Mouse (Mus musculus) testis, postnatal 10 days (tissue): ENCODE results near the gene Rab5if.
"Not testable (repeated sequence)": the region's sequence is repeated elsewhere in the genome, so short reads cannot be mapped to it uniquely, and the experiment has no call there.

Source experiments
- DNase-seq: peaks from one replicate; pipeline ENCODE4 v3.0.0; 2021; ENCODE audit warnings: low spot score

Rab5if gene

DNA sequence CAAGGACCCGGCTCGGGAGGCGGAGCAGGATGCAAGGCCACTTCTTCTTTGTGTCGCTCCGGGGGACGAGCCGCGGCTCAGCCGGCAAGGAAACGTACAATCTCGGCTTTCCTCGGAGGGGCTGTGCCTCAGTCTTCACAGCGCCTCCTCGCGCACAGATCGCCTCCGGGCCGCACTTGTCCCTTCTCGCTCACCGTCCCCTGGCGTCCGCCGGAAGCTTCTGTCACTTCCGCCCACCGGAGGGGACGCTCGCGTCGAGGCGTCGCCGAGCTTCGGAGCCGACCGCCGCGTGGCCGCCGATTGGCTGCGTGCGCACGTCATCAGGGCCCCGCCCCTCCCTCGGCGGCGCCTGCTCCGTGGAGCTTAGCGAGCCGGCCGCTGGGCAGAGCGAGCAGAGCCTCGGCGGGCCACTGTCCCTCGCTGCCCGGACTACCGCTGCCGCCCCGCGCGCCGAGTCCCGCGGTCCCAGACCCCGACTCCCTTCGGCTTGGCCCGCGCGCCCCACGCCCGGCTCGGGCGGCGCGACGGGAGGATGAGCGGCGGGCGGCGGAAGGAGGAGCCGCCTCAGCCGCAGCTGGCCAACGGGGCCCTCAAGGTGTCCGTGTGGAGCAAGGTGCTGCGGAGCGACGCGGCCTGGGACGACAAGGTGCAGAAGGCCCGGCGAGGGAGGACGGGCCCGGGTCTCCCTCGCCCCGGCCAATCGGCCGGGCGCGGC is at the start of gene Rab5if:
Rab5if (plus strand) TSS at position 357 of the 715 bp plus-strand sequence.
- peak; percentile 98 for DNase-seq

DNA sequence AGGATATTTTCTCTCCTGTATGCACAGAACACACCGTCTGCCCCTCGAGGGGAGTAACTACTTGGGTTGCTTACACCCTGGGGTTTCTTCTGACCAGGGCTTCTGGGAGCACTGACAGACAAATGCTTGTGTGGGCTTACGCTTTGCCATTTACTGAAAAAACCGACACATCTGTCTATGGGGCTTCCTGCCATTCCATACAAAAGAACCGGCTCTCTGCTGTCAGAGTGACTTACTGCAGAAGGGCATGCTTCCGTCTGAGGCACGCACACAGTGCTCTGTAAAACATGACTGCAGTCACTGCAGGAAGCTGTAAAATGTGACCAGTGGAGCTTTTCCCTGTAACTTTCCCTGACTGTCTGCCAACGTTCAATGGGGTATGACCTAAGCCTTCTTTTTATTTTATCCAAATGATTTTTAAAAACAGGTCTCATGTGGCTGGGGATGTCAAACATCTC is 48.6 kb upstream of the Rab5if start:
- DNase-seq = peak; percentile 35

DNA sequence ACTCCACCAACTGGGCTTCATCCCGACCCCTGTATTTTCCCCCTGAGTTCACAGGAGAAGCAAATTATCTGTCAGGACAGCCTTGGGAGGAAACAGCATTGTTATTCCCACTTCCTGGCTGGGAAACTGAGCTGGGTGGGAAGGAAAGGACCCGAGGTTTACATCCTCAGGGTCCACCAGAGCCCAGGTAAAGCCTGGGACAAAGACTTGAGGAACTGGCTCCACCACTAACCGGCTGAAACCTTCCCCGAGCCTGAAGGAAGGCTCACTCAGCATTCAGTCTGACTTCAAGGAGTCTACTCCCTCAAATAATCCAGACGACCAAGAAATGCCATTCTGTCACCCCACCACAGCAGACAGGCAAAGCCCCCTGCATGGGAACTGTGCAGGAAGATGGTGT is 48.0 kb upstream of the Rab5if start:
- DNase-seq = peak; percentile 32

DNA sequence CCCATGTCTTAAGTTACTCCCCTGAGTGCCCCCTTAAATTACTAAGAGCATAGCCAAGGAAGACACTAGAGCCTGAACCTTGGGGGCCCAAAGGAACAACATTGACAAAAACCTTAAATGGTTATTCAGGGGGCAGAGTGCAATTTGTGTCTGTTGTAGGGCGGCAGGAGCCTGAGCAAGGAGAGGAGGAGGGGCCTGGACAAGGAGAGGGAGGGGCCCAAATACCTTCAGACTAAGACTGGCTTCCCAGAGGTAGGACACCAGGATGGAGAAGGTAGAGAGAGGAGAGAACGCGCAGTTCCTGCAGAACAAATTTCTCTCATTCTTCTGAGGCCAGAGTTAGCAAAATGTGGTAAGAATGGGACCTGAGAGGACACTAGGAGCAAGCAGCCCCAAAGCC is 47.5 kb upstream of the Rab5if start:
- DNase-seq = peak; percentile 28

DNA sequence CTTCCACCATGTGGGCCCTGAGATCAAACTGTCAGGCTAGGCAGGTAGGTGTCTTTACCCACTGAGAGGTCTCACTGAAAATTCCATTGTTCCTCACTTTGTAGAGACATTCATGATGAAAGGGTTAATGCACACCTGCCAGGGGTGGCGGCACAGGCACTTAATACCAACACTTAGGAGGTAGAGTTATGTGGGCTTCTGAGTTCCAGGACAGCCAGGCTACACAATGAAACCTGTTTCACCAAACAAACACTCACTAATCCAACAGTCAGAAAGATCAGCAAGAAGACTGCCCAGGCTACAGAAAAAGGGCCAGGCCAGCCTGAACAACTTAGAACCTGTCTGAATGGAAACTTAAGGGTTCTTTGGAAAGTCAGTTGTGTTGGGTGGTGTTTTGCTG is 46.8 kb upstream of the Rab5if start:
- no peak for DNase-seq

DNA sequence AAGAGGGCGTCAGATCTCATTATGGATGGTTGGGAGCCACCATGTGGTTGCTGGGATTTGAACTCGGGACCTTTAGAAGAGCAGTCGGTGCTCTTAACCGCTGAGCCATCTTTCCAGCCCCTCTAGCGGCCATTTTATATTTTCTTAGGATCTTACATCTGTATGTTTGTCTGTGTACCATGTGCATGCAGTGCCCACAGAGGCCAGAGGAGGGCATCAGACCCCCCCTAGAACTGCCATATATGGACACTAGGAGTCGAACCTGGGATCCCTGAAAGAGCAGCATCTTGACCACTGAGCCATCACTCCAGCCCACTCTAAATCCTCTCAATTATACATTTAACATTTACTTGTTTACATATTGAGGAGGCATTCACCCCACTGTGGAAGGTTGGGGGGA is 37.8 kb upstream of the Rab5if start:
- DNase-seq = not testable (repeated sequence)

DNA sequence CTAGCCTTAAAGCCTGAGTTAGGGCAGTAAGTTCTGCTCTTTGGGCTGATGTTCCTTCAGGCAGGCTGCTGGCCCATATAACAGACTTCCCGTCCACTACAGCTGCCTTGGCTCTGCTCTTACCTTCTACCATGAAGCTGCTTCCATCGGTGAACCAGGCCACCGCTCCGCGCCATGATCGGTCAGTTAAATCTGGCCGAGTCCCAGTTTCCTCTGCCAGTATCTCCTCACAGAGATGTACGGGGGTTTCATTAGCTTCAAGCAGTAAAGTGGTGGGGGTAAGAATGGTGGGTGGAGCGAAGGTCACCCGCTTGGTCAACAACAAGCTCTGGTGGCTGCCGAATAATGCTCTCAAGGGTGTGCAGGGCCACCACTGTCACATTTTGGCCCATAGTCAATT is 28.6 kb upstream of the Rab5if start:
- DNase-seq = no peak

DNA sequence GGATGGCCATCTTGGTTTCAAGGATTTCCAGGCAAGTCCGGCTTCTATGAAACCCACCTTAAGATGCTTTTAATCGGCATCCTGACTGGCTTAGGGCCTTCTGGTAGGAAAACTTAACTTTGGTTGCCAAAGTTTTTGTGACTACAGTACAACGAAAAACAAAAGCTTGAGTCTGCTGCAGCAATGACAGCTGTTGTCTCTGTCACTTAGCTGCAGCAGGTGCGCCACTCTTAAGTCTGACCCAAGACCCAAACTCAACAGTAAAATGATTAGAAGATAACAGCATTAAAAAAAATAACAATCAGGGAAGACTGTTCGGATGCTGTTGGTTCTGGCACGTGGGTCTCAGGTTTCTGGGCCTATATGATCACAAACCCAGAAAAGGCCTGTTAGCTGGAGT is 24.1 kb upstream of the Rab5if start:
- DNase-seq = no peak

DNA sequence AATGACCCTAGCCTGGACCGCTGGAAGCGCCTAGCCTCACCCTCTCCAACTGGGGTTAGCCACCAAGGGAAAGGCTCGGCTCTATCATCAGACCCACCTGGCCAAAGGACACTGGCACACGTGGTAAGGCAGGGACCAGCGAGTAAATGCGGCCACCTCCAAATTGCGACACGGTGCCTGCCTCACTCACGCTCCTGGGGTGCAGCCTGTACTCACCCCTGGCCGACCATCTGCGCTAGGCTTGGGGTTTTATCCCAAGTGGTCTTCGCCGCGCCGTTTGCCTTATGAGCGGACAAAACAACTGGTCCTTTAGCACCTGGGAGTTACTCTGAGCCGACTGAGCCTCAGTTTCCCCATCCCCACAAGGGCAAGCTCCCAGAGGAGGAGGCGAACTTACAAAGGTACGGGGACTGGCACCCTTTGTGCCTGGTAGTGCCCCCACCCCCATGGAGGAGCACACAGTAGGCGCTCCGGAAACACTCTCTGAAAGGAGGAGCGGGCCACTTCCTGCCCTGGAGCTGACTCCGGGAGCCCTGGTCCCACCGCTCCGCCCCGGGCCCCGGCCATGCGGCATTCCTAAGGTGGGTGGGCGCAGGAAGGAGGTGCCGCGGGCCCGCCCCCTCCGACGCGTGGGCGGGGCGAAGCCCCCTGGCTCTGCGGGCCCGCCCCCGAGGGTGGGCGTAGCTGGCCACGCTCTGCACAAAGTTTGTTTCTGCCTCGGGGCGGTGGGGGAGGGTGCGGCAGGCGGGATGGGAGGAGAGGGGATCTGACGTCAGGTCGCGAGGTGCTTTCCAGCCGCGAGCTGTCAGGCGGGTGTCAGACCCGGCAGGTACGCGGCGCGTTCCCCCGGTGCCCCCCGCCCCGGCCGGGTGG is 23.4 kb upstream of the Rab5if start, which contains the start of gene Tgif2:
Tgif2 (plus strand) TSS at position 689 of the 873 bp plus-strand sequence.
- DNase-seq = peak; percentile 93

DNA sequence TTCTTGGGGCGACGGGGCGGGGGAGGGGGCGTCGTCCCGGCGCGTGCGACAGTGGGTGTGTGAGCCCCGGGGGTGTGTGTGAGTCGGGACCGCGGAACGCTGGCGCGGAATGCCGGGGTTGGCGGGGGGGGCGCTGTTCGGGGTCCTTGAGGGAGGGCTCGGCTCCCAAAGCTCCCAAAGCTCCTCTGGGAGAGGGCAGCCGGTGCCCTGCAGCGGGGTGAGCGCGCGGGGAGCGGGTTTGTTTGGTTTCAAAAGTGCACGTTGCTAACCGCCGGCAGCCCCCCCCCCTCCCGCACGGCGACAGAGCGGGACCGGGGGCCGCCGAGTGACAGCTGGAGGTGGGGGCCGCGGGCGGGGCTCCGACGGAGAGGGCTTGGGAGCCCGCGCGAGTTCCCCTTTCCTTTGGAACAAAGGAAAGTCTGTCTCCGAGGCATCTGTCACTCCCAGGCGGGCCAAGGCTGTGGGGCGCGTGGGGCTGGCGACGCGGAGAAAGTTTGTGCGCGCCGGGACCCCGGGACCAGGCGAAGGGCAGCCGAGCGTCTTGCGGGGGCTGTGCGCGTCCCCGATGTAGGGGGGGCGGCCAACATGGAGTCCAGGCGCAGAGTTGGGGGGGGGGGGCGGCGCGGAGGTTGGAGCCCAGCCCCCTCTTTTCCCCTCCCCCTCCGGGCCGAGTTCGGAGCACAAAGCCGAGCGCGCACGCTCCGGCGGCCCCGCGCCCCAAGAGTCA is 22.5 kb upstream of the Rab5if start:
- peak; percentile 79 for DNase-seq

DNA sequence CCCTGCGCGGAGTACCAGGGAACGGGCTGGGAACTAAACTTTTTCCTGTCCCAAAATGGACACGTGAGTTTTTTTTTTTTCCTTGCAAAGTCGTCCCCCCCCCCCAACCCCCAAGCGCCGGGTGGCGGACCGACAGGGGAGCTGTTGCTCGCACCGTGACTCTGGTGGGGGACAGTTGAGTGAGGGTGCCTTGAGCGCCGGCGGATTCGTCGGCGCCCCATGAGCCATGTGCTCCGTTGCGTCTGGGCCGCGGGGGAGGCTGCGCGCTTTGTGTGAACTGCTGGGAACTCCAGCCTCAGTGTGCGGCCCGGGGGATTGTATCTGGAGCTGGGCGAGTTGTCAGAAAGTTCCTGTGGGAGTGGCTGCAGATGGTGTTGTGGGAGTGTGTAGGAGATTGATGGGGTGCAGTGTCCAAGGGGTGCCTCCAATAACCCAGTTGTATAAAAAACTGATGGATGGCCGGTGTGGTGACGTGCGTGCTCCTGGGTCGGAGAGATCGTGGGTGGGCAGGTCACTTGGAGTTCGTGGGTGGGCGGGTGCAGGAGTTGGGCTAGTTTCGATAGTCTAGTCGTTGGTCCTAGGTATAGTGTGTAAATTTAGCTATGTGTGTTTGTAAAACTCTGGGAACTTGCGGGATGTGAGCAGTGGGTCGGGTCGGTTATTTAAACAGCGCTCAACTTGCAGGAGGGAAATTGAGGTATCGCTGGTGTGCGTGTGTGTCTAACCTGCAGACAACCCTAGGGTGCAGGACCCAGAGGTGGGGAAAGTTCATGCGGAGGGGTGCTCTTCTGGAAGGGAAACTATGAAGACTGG is 21.7 kb upstream of the Rab5if start:
- peak; percentile 86 for DNase-seq

DNA sequence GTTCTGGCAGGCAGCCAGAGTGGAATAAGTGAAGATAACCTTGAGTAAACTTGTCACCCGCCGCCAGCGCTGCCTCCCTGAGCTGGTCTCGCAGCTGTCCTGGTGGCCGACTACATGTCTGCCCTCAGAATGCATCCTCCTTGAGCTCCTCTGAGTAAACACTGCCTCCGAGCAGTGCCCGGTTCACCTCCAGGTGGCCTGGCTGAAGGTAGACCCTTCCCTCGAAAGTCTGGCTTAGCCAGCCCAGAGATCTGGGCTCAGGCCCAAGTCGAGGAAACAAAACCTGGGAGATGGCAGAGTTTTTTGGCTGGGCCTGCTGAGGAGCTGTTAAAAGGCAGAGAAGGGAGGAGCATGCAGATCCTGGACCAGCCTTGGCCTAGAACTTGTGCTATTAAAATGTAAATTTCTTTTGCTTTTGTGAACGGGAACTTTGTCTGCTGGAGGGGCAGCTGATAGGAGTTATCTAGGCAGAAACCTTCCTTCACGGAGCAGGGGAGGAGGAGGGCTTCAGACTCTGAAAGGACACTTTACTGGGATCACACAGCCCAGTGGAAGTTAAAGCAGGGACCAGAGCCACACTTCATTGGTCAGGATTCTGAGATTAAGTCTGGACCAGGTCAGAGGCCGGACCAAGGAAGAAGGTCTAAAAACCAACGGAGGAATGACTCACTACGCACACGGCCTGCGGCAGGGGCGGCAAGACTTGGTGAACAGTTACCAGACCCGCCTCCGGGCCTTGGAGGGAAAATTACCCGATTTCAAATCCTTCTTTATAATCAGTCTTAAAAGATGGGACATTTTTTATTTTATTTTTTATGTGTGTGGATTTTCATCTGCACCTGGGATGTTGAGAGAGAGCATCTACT is 20.9 kb upstream of the Rab5if start:
- peak; percentile 84 for DNase-seq

DNA sequence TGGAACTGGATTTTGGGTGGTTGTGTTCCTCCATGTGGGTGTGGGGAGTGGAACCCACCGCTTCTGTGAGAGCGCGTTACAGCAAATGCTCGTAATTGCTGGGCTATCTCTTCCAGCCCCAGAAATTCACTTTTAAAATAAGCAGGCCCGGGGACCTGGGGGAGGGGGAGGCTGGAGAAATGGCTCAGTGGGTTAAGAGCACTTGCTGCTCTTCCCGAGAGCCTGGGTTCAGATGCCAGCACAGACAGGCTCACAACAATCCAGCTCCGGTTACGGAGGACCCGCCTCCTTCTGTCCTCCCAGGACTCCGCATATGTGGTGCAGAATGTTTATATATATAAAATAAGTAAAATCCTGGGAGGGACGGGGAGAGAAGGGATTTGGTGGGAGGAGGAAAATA is 20.2 kb upstream of the Rab5if start:
- no peak for DNase-seq

DNA sequence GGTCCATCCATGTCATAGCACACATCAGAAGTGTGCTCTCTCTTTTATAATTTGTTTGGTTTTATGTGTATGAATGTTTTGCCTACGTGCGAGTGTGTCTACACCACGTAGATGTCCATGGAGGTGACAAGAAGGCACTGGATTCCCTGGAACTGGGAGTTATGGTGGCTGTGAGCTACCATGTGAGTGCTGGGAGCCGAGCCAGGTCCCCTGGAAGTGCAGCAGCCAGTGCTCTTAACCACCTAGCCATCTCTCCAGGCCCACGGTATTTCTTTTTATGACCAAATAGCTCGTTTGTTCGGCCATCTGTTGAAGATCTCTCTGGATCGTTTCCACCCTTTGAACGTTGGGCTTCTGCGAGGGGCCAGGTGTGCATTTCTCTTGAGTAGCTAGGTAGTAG is 19.6 kb upstream of the Rab5if start:
- no peak for DNase-seq

DNA sequence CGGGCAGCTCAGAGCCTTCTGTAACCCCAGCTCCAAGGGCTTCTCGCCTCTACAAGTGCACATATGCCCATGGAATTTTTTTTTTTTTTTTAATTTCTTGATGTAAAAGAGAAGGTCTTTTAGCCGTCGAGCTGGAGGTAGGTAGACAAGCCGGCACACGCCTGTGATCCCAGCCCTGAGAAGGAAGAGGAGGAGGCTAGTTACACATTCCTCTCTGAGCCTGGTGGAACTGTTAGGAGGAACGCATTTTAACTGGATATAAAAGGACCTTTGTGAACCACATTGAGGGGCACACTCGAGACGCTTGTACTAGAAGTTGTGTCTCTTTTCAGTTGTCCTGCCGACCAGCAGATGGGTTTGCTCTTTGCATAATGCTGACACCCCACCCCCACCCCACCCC is 18.2 kb upstream of the Rab5if start:
- DNase-seq = no peak

DNA sequence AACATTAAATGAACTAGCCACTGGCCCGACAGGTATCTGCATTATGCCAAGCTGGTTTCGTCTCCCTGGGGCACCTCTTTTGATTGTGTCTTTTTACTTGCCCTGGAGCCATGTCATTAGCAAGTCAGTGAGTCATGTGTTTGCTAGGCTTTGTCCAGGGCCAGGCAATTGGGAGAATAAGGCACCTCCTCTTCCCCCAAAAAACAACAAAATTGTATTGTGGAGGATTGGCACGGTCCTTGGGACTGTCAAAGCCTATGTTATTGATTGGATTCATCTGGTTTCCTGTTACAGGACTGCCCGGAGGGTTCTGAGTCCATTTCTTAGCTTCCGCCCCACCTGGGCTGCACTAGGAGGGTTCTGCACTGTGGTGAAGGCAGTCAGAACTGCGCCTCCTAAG is 15.3 kb upstream of the Rab5if start:
- DNase-seq = no peak

DNA sequence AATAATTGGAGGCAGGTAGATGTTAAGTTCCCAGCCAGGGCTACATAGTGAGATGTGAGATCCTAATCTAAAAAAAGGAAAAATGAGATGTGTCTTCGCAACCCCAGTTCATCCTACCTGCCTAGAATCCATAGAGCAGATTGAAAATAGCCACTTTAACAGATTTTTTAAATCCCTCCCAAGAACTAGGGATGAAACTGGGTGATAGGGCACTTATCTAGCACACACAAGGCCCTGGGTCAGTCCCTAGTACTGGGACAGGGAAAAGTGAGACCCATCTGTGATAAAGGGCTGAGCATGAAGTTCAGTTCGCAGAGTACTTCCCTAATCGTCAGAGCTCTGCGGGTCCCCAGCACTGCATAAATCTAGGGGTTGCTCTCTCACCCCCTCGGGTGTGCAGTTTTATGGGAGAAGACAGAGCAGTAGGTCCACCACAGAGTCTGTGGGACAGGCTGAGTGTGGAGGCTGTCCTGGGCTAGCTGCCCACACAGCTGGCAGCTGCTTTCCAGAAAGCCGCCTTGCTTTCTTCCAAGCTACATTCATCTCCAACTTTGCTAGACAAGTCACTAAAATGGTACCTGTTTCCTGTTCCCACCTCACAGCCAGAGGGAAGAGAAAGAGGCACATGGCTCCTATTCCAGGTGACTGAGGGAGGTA is 14.3 kb upstream of the Rab5if start:
- no peak for DNase-seq

DNA sequence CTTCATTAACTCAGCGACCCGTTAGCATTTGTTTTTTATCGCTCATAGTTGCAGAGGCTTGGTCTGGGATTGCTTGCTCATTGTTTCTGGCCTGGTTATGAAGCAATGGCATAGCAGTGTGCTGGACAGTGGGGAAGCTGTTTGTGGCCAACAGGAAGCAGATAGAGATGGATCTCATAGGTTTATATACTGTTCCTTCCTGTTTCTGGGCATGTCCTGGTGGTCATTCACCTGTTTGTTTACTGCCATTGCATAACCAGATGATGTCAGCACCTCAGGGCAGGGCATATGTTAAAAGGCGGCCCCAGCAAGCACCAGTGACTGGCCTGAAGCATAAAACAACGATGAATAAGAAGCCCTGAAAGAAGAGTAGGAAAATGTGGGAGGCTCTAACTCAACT is 12.4 kb upstream of the Rab5if start:
- DNase-seq = no peak

DNA sequence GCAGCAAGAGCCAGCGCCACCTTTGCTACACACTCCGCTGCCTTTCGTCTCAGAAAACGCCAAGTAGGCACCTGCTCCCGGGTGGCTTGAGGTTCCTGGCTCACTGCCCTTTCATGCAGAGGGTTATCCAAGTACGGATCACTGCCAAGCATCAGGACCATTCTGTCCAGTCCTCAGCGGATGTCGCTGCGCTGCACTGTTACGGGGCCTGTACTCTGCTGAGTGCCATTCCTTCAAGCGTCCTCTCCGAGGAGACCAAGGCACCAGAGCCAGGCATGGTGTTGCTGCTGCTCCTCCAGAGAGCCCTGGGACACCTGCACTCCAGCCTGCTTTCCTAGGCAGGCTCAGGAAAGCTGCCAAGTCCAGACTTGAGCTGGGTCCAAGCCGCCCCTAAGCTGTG is 9.3 kb upstream of the Rab5if start:
- not testable (repeated sequence) for DNase-seq
